Mouse (Mus musculus) embryonic facial prominence, embryonic 10.5 days (tissue): ENCODE data around the gene Limk1. TPM values are rescaled to one million over a fixed set of nuclear protein-coding genes. Genes with fewer than 3 reads are reported as not detected.
A peak's percentile ranks its signal among the peaks of the same experiment; 100 is the strongest.
"Not testable (repeated sequence)": the region's sequence is repeated elsewhere in the genome, so short reads cannot be mapped to it uniquely, and the experiment has no call there.

Experiments used
- DNase-seq: peaks from one replicate; pipeline ENCODE4 v3.0.0-alpha.2; 2017; ENCODE audit warnings: low spot score
- H3K27ac ChIP-seq: fragments of 300-500 bp; sonication (generic); replicated peaks from 2 replicates; pipeline ENCODE4 v1.5.1; 2016; ENCODE audit warnings: mild to moderate bottlenecking
- H3K27me3 ChIP-seq: fragments of 300-500 bp; sonication (generic); replicated peaks from 2 replicates; pipeline ENCODE4 v1.6.1; 2016; ENCODE audit warnings: low read depth, mild to moderate bottlenecking; ENCODE audit not compliant: poor library complexity, severe bottlenecking
- H3K36me3 ChIP-seq: fragments of 300-500 bp; sonication (generic); replicated peaks from 2 replicates; pipeline ENCODE4 v1.6.1; 2016; ENCODE audit warnings: mild to moderate bottlenecking, moderate library complexity
- H3K4me1 ChIP-seq: fragments of 300-500 bp; sonication (generic); 2 replicates; pipeline ENCODE4 v1.6.1; 2016
- H3K4me3 ChIP-seq: fragments of 300-500 bp; sonication (generic); 2 replicates; pipeline ENCODE4 v1.5.1; 2016; ENCODE audit warnings: mild to moderate bottlenecking, moderate library complexity
- H3K9me3 ChIP-seq: fragments of 300-500 bp; sonication (generic); 2 replicates; pipeline ENCODE4 v1.6.1; 2016; ENCODE audit warnings: mild to moderate bottlenecking
- WGBS: fragments of 180-500 bp; shearing (Covaris S2); methylation state at CpG from one replicate; pipeline ENCODE4 v1.1.7; 2016; 5-methylcytosine and 5-hydroxymethylcytosine counted together
- polyA plus RNA-seq: library from polyadenylated mRNA; unstranded; fragments of >200 nt; fragmentation: Nextera tagmentation; extraction: Ambion mirVana; gene quantifications from 2 replicates; pipeline ENCODE4 v1.2.1, GENCODE M21; 2016

Limk1 gene
- polyA plus RNA-seq, 1 experiment from 2014 or later, result 5.9 TPM

- 69% methylated on average over 5 of the region's 5 CpGs for WGBS
- H3K9me3 ChIP-seq, result no peaks in the 10 kb centered on the region
- peaks cover 43% of the 10 kb centered on the region for H3K4me1 ChIP-seq
- H3K27ac ChIP-seq, result peak overlapping the region; percentile 90
- H3K4me3 ChIP-seq, result no peak overlapping the region
- DNase-seq, result no peak
- H3K36me3 ChIP-seq, result peaks cover 33% of the 10 kb centered on the region
- peaks cover 10% of the 10 kb centered on the region; the same call in 1 of the 2 replicates for H3K27me3 ChIP-seq
Measured at GRCm38 (mm10) chr5:134674977-134675376, 13.4 kb downstream of the Limk1 start.

GRCm38 (mm10) chr5:134672611-134673010 is 15.8 kb downstream of the Limk1 start:
- 93% methylated on average over 6 of the region's 6 CpGs for WGBS
- Histone ChIP-seq H3K27ac (no peak overlapping the region), H3K4me3 (no peak overlapping the region), H3K4me1 (peaks cover 41% of the 10 kb centered on the region), H3K27me3 (peaks cover 8% of the 10 kb centered on the region; the same call in 1 of the 2 replicates), H3K36me3 (peaks cover 51% of the 10 kb centered on the region), H3K9me3 (no peaks in the 10 kb centered on the region)
- no peak for DNase-seq

- H3K9me3 ChIP-seq, result no peaks in the 10 kb centered on the region
- no peak for DNase-seq
- H3K4me1 ChIP-seq, result peaks cover 36% of the 10 kb centered on the region
- WGBS, result 92% methylated on average over 1 of the region's 1 CpGs
- peaks cover 4% of the 10 kb centered on the region; the same call in 1 of the 2 replicates for H3K27me3 ChIP-seq
- H3K4me3 ChIP-seq, result no peak overlapping the region
- H3K27ac ChIP-seq, result no peak overlapping the region
- H3K36me3 ChIP-seq, result peaks cover 50% of the 10 kb centered on the region
Measured at GRCm38 (mm10) chr5:134672198-134672516, 16.2 kb downstream of the Limk1 start.

GRCm38 (mm10) chr5:134671335-134672197 is 16.8 kb downstream of the Limk1 start:
- Histone ChIP-seq H3K27ac (peak overlapping the region; percentile 65; the same call in 1 of the 2 replicates), H3K4me3 (no peak overlapping the region), H3K9me3 (no peaks in the 10 kb centered on the region), H3K27me3 (no peaks in the 10 kb centered on the region), H3K4me1 (peaks cover 31% of the 10 kb centered on the region), H3K36me3 (peaks cover 54% of the 10 kb centered on the region)
- no peak for DNase-seq
- WGBS, result 75% methylated on average over 17 of the region's 17 CpGs

- H3K27ac ChIP-seq, result no peak overlapping the region
- 78% methylated on average over 20 of the region's 20 CpGs for WGBS
- peaks cover 78% of the 10 kb centered on the region for H3K36me3 ChIP-seq
Measured at GRCm38 (mm10) chr5:134669001-134669708, 19.2 kb downstream of the Limk1 start.

GRCm38 (mm10) chr5:134668495-134668894 is 19.9 kb downstream of the Limk1 start:
- Histone ChIP-seq H3K4me3 (0 out of 2 replicates have a peak overlapping the region, but pooled peaks have one; percentile 13), H3K9me3 (no peaks in the 10 kb centered on the region), H3K27ac (no peak overlapping the region), H3K36me3 (peaks cover 85% of the 10 kb centered on the region), H3K4me1 (peaks cover 13% of the 10 kb centered on the region; the same call in 1 of the 2 replicates), H3K27me3 (no peaks in the 10 kb centered on the region)
- peak; percentile 72 for DNase-seq
- 29% methylated on average over 8 of the region's 8 CpGs for WGBS

More at GRCm38 (mm10) chr5:134669001-134669708, 19.2 kb downstream of the Limk1 start:
- no peaks in the 10 kb centered on the region for H3K27me3 ChIP-seq
- H3K9me3 ChIP-seq, result no peaks in the 10 kb centered on the region
- peaks cover 13% of the 10 kb centered on the region; the same call in 1 of the 2 replicates for H3K4me1 ChIP-seq
- H3K4me3 ChIP-seq, result 0 out of 2 replicates have a peak overlapping the region, but pooled peaks have one; percentile 13
- no peak for DNase-seq

GRCm38 (mm10) chr5:134656708-134657107 is 31.7 kb downstream of the Limk1 start:
- Histone ChIP-seq H3K36me3 (peaks cover 44% of the 10 kb centered on the region), H3K27ac (peak overlapping the region; percentile 40; the same call in 1 of the 2 replicates), H3K4me3 (no peak overlapping the region), H3K4me1 (no peaks in the 10 kb centered on the region), H3K9me3 (no peaks in the 10 kb centered on the region), H3K27me3 (no peaks in the 10 kb centered on the region)
- DNase-seq, result no peak
- WGBS, result 68% methylated on average over 4 of the region's 4 CpGs

GRCm38 (mm10) chr5:134652015-134652414 is 36.4 kb downstream of the Limk1 start:
- H3K4me3 ChIP-seq, result no peak overlapping the region
- H3K27ac ChIP-seq, result no peak overlapping the region
- H3K27me3 ChIP-seq, result no peaks in the 10 kb centered on the region
- no peaks in the 10 kb centered on the region for H3K4me1 ChIP-seq
- no peak for DNase-seq
- peaks cover 8% of the 10 kb centered on the region for H3K36me3 ChIP-seq
- H3K9me3 ChIP-seq, result no peaks in the 10 kb centered on the region
- 76% methylated on average over 7 of the region's 7 CpGs for WGBS

- peak; percentile 51 for DNase-seq
- 50% methylated on average over 5 of the region's 5 CpGs for WGBS
Measured at GRCm38 (mm10) chr5:134650926-134651325, 37.5 kb downstream of the Limk1 start.

GRCm38 (mm10) chr5:134648976-134649375 is 39.4 kb downstream of the Limk1 start:
- not testable (repeated sequence) for H3K36me3 ChIP-seq, H3K4me1 ChIP-seq, DNase-seq, H3K27me3 ChIP-seq, H3K27ac ChIP-seq, H3K9me3 ChIP-seq, H3K4me3 ChIP-seq
- 65% methylated on average over 4 of the region's 4 CpGs for WGBS

More at GRCm38 (mm10) chr5:134650926-134651325, 37.5 kb downstream of the Limk1 start:
- Histone ChIP-seq H3K27me3 (no peaks in the 10 kb centered on the region), H3K36me3 (no peaks in the 10 kb centered on the region), H3K9me3 (no peaks in the 10 kb centered on the region), H3K4me3 (no peak overlapping the region), H3K27ac (no peak overlapping the region), H3K4me1 (no peaks in the 10 kb centered on the region)

- no peak for DNase-seq
- Histone ChIP-seq H3K4me3 (no peak overlapping the region), H3K9me3 (no peaks in the 10 kb centered on the region), H3K4me1 (no peaks in the 10 kb centered on the region), H3K36me3 (no peaks in the 10 kb centered on the region), H3K27me3 (no peaks in the 10 kb centered on the region), H3K27ac (no peak overlapping the region)
- 78% methylated on average over 2 of the region's 2 CpGs for WGBS
Measured at GRCm38 (mm10) chr5:134647394-134647793, 41.0 kb downstream of the Limk1 start.

GRCm38 (mm10) chr5:134646461-134646860 is 41.9 kb downstream of the Limk1 start:
- WGBS, result 74% methylated on average over 4 of the region's 4 CpGs
- Histone ChIP-seq H3K36me3 (no peaks in the 10 kb centered on the region), H3K27ac (no peak overlapping the region)

More at GRCm38 (mm10) chr5:134646461-134646860, 41.9 kb downstream of the Limk1 start:
- DNase-seq, result no peak
- Histone ChIP-seq H3K27me3 (no peaks in the 10 kb centered on the region), H3K4me3 (no peak overlapping the region), H3K9me3 (no peaks in the 10 kb centered on the region), H3K4me1 (no peaks in the 10 kb centered on the region)
